Mouse (Mus musculus): ENCODE data around the gene Cavin1. TPM values are rescaled to one million over a fixed set of nuclear protein-coding genes. Genes with fewer than 3 reads are reported as not detected.

Gene Cavin1
- total RNA-seq, 2 experiments from 2014 or later: 479 to 498 TPM

- peak; percentile 34 for DNase-seq
Observed at GRCm38 (mm10) chr11:100912401-100913155, 58.1 kb downstream of the Cavin1 start.

GRCm38 (mm10) chr11:100908567-100908966 is 62.1 kb downstream of the Cavin1 start:
- no peak for DNase-seq

- no peak for DNase-seq
Observed at GRCm38 (mm10) chr11:100908112-100908511, 62.6 kb downstream of the Cavin1 start.

- DNase-seq: no peak
Observed at GRCm38 (mm10) chr11:100906885-100907284, 63.8 kb downstream of the Cavin1 start.

Other genes starting within 250 kb of the Cavin1 start
- gene Rab5c, start 232.7 kb downstream of the Cavin1 start, total RNA-seq (2021): 10 to 100 TPM; 78.8 to 83.6 TPM
- gene Kcnh4, start 210.9 kb downstream of the Cavin1 start, total RNA-seq (2021): not detected
- gene Hcrt, start 208.0 kb downstream of the Cavin1 start, total RNA-seq (2021): not detected
- 1 to 10 TPM; 7.8 to 9.9 TPM for gene Ghdc, start 199.9 kb downstream of the Cavin1 start, total RNA-seq (2021)
- 10 to 100 TPM; 45.4 to 52.4 TPM for gene Stat5b, start 120.2 kb downstream of the Cavin1 start, total RNA-seq (2021)
- gene Stat5a, start 111.5 kb downstream of the Cavin1 start, total RNA-seq (2021): 10 to 100 TPM; 15.7 to 17.4 TPM
- 100 to 1,000 TPM; 111 to 115 TPM for gene Stat3, start 31.3 kb downstream of the Cavin1 start, total RNA-seq (2021)
- 100 to 1,000 TPM; 112 to 115 TPM for gene Atp6v0a1, start 38.6 kb upstream of the Cavin1 start, total RNA-seq (2021)
- gene Naglu, start 99.1 kb upstream of the Cavin1 start, total RNA-seq (2021): 10 to 100 TPM in 1 of 2 experiments, 1 to 10 TPM in 1; 9.0 to 10.1 TPM
- not detected for gene Hsd17b1, start 107.5 kb upstream of the Cavin1 start, total RNA-seq (2021)
- 10 to 100 TPM; 15.4 to 16.2 TPM for gene Coasy, start 111.7 kb upstream of the Cavin1 start, total RNA-seq (2021)
- 10 to 100 TPM; 17.5 to 17.7 TPM for gene Mlx, start 116.4 kb upstream of the Cavin1 start, total RNA-seq (2021)
- 10 to 100 TPM; 11.7 to 13.6 TPM for gene Psmc3ip, start 124.5 kb upstream of the Cavin1 start, total RNA-seq (2021)
- gene Retreg3, start 149.0 kb upstream of the Cavin1 start, total RNA-seq (2021): 10 to 100 TPM; 32.1 to 32.3 TPM
- gene Tubg1, start 149.1 kb upstream of the Cavin1 start, total RNA-seq (2021): 10 to 100 TPM; 53.5 to 53.7 TPM
- 1 to 10 TPM; 6.6 to 7.0 TPM for gene Tubg2, start 185.0 kb upstream of the Cavin1 start, total RNA-seq (2021)
- 1 to 10 TPM; 1.5 to 1.6 TPM for gene Cntnap1, start 199.6 kb upstream of the Cavin1 start, total RNA-seq (2021)
- 10 to 100 TPM; 23.1 to 27.3 TPM for gene Plekhh3, start 200.5 kb upstream of the Cavin1 start, total RNA-seq (2021)
- not detected for gene Ccr10, start 204.6 kb upstream of the Cavin1 start, total RNA-seq (2021)